Mouse (Mus musculus) gastrocnemius, postnatal 25 days (tissue): ENCODE data around the gene Fgf9. TPM values are rescaled to one million over a fixed set of nuclear protein-coding genes. Genes with fewer than 3 reads are reported as not detected.

Experiments used
- DNase-seq: peaks from one replicate; pipeline ENCODE4 v3.0.0; 2022
- total RNA-seq, 2 experiments: library from RNA; stranded (reverse); gene quantifications; 1 replicate in 1 of 2; 2 replicates in 1 of 2; pipeline ENCODE4 v1.2.3; 2021

The Fgf9 gene
- total RNA-seq, 2 experiments from 2014 or later, result 0.64 to 1.6 TPM

DNA sequence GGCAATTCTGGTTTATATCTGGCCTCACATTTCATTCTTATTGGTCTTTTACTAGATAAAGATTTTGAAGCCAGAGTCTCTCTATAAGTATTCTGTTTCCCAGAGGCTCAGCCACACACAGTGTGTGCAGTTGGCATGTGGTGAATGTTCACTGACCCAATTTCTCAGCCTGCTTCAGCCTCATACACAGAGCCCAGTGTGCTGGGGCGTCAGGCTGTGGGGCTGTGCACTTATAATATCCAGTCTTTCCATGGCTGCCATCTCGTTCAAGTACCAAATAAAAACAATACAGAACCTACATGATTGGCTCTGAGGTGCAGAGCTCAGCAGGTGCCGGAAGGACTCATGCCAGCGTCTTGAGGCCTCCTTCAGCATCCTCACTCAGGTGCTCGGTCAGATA is 19.1 kb downstream of the Fgf9 start:
- no peak for DNase-seq

DNA sequence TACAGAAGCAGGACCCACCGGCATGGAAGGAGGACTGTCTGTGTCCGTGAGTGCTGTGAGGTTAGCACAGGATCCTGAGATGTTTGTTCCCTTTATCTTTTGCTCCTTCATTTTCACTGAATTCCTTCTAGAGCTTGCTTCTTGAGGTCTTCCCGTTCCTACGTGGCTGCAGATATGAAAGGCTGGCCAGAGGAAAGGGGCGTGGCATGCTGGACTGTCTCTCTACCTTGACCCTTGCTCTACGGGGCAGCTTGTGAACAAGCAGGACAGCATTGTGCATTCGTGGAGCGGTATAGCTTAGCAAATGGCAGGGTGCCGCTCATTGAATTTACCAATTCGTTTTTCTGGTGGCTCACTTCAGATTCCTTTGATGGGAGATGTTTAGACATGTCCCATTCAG is 21.0 kb downstream of the Fgf9 start:
- DNase-seq, result no peak

DNA sequence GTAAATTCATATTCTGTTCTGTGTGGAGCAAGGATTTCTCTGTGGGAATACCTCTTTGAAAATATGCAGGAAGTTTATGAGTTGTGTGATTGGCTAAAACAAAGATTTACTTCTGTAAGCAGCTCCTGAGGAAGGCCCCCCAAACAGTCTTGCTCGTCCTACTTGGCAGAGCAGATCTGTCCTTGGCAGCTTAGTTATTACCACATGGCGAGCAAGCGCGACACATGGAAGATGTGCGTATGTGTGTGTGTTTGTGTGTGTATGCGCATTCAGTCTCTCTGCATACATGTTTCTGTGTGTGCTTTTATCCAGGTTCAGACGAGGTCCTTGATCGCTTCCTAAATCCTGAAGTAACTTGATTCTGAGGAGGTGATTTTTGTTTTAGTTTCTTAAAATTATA is 29.3 kb downstream of the Fgf9 start:
- DNase-seq, result no peak

DNA sequence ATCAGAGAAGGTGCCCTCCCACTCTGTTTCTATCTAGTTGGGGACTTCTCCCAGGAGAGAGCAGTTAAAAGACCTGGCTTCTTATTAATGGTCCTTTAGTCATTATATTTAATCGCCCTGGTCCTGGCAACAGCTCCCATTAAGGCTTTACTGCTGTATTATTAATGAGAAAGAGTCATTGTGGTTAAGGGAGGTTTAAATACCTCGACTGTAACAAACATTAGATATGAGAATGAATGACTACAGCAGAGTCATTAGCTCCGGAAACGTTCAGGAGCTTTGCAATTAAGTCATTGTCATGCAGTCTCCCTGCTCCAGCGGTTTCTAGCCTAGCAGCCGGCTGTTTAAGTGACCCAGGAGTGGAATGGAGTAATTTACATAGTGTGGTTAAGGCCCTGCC is 31.0 kb downstream of the Fgf9 start:
- no peak for DNase-seq

DNA sequence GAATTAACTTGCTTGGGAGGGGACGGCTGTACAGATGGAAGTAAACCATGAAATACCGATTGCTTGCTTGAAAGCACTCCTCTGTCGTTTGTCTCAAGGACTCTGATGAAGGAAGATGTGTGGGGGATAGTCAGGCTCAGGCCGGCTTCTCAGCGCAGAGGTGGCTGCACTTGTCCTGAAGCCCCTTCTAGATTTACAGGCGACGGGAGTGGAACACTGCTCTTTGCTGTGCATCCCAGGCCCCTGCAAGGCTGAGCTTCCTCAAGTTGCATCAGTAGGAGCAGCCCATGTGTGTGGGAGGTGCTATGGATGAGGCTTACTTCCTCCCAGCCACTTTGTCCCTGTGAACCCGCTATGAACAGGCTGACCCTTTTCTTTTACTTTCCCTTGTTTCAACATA is 33.9 kb downstream of the Fgf9 start:
- DNase-seq, result no peak

DNA sequence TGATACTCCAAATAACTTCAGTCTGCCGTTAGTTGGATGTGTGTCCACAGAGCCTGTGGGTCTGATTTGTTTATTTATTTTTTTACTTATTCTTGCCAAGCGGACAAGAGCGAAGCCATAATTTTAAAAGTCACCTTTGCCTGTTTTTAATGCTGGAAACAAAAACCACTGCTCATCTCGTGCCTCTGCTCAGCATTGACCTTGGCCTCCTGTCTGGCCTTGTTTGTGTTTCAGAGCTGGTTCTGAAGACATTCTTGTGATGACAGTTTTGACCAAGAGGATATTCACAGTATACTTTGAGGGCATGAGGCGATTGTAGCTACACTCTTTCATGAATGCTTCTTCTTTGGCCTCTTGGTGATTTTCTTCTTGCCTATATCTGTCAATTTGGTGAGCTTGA is 35.2 kb downstream of the Fgf9 start:
- DNase-seq, result no peak

DNA sequence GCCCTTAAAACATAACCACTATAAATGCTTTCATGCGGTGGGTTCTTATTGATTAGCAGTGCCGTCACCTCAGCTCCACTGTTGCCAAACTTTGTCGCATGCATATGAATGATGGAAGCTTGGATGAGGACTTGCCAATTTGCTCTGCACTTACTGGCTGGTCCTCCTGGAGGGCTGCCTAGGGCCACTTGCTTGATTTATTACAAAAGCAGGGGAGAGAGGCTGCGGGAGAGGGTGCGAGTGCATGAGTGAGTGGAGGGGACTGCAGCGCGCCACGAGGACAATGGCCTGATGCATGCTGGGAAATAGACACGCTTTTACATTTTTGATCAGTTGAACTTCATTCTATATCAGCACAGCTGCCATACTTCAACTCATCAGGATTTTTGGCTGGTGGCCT is 39.3 kb downstream of the Fgf9 start:
- no peak for DNase-seq

DNA sequence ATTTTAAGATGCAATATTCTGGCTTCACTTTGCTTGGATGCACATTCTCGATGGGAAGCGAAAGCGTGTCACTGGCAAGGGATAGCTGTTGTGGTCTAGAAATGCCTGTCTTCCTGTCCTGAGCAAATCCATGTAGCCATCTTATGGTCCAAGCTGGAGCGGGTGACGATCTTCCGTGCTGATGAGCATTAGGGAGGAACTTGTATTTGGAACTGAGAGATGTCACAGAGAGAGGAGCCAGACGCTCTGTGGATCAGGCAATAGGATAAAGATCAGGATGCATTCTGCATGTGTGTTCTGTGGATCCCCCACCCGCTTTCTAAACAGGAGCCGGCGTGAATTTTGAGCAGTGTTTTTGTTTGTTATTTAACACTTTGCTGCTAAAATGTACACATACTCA is 41.2 kb downstream of the Fgf9 start:
- DNase-seq, result no peak

DNA sequence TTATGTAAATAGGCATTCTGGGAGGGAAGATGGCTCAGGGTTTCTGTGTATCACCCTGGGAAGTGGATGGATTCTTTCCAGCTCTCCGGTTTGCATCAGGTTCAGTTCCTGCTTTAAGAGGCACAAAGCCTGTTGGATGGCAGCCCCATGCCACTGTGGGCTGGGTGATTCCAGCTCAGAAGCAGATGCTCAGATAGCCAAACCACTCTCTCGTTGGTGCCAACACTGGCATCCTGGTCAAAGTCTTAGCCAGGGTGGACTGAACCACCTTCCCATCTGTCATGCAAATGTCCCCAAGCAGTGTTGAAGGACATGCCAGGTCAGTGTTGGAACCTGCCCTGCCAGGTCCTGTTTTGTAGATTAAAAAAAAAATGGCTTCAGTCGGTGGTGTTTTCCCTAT is 42.0 kb downstream of the Fgf9 start:
- DNase-seq, result no peak

DNA sequence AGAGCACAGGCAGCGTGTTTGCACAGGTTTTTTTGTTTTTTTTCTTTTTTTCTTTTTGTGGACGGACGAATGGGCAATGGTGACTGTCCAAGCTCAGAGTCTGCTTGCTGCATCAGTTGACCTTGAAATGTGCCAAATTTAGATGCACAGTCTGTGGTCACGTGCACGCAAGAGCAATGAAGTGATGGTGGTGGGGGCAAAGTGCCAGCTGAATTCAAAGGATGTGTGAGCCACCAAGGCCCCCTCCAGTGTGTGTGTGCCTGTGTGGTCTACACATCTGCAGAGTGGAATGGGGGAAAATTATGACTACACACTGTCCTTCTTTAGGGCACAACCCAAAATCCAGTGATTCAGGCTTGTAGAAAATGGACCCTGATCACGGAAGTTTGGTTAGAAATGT is 42.8 kb downstream of the Fgf9 start:
- no peak for DNase-seq

DNA sequence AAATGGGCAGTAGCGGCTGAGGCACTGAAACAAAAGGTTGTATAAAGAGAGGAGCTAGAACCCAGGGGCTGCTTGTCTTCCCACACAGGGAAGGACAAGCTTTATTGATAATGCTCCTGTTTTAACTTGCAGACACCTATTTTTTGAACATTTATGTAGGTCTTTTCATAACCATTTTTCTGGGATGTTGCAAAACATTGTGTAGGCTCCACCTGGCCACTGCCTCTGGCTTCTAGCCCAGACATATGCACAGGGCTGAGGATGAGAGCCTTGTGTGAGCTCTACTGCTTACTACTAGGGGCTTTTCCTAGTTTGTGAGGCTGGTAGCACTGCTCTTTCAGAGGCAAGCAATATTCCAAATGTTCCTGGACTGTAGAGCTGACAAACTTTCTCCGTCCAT is 43.8 kb downstream of the Fgf9 start:
- DNase-seq, result no peak

DNA sequence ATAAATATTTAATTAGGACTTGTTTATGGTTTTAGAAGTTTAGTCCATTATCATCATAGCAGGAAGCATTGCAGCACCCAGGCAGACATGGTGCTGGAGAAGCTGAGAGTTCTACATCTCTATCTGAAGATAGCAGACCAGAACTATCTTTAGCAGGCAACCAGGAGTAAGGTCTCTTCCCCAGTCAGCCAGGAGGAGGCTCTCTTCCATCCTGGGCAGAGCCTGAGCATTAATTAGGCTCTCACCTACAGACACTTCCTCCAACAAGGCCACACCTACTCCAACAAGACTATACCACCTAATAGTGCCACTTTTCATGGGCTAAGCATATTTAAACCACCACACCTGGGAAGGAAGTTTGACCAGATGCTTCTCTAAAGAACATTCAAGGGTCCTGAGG is 54.3 kb downstream of the Fgf9 start:
- no peak for DNase-seq

DNA sequence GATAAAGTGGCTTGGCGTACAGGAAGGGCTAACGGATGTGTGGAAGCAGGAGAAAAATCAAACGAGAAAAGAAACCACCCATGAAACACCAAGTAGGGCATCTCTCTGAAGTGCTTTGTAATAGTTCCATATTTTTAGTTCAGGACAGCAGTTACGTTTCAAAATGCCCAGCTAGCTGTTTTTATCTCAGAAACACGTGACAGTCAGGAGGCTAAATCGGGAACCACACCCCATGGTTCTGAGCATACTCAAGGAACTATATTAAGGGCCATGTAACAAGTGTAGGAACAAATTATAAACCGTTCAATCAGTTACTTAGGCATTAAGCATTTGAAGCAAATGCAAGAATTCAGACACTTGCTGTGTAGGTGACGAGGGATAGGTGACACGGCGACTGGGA is 56.2 kb downstream of the Fgf9 start:
- no peak for DNase-seq

DNA sequence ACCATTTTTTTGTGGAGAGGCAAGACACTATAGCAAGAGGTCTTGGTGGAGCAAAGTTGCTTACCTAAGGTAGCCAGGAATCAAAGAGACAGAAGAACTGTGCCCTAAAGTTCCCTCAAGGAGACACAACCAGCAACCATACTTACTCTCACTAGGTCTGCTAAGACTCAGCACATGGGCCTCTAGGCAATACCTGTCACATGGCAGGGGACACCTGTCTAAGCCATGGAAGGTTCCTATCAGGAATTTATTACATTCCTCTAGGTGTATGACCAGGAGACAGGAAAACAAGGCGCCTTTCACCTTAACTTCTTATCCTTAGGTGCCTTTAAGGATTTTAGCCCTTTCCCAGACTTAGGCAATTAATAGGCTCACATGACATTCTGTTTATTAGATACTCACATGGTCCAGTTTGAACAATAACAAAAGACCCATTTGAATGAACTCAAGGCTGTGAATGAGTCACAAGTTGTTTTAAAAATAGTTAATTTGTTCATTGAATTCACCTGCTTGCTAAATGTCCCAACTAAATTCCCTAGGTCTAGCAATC is 69.2 kb downstream of the Fgf9 start:
- no peak for DNase-seq

DNA sequence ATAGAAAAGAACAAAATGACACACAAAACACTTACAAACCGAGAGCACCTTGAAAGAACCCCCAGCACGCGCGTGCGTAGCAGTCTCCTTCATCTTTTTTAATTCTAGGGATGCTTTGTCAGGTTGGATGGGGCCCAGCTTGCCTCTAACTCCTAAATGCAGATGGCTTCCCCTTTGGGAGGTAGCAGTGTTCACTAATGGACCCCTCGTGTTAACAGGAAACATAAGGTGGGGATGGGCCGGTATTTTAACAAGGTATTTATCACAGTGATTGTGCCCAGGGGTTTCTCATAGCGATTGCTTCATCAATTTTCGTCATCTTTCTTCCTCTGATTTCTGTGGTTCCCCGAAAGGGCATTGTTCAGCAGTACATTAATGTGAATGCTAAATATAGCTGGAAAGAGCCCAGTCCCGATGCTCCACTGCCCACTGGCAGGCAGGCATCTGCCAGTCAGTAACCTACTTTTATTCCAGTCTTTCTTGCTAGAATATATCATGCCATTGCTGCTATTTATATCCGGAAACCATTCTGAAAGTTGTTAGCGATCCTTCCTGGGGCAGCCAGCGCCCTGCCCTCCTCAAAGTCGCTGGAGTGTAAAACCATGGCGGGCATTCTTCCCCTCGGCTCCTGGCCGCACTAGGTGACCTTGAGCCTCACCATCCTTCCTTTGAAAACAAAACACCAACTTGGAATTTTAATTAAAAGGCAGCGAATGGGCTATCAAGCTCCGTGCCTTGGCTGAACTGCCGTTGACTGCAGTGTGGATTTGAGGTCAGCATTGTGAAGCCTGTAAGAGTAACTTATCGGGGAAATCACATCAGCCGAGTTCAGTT is 79.5 kb downstream of the Fgf9 start:
- DNase-seq, result no peak

DNA sequence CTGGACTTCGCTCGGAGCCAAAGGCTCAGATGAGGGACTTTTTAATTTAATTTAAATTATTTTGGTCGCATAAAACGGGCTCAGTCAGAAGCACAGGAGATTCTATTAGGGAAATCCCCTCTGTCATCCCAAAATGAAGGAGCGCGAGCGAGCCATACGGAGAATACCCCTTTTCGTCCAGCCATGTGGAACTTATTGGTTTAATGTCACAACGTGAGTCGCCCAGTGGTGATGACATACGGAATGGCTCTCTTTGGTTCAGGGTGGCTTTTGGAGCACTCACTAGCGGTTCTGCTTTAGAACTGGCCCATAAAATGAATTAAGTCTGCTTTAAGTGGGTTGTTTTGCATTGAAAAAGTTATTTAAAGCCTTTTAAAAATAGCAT is 80.1 kb downstream of the Fgf9 start:
- DNase-seq, result no peak

DNA sequence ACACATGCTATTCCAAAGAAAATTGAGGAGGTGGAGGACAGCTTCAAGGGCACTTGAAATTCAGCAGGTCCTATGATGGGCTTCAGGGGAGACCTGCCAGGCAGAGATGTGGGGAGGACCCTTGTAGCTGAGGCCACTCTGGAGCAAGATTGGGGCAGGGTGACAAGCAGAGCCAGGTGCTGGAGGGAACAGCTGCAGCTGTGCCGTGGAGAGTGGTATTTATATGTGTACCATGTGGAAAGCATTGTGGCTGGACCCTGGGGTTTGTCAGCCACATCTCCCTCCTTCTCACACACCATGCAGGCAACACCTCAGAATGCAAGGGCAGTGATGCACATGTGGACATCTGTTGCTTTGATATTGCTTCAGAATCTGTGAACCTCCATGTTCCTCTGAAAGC is 81.8 kb downstream of the Fgf9 start:
- DNase-seq, result no peak

DNA sequence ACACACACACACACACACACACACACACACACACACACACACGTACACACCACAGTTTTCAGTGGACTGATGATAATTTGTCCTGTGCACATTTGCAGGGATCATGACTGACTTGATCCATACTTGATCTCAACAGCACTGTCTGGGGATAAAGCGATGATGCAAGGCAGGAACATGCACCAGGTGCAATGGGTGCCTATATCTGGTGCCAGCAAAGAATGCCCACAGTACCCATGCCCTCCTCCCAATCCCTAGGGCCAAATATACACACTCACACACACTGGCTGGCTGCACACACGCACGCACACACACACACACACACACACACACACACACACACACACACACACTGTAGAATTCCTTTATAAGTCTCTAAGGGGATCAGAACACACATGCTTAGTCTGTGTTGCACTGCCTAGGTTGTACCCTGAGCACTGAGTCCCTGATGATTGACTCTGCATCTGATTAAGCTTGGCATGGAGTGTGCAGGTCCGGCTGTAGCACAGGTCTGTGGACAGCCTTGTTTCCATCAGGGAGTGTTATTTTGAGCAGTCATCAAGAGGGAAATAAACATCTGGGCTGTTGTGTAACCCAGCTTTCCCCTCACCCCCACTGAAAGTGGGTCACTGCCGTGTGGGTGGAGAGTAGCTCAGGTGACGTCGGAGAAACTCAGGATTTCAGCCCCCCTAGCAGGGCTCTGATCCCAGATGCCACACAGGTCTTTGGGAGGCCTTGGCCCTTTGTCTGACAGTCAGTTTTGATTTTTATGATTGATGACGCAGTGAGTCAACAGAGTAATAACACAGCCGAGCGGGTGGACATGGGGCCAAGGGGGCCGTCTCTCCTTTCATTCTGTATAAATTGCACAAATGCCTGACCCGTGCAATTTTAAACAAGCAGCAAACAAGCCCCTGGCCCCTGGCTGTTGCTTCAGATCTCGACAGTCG is 83.4 kb downstream of the Fgf9 start:
- DNase-seq, result no peak

DNA sequence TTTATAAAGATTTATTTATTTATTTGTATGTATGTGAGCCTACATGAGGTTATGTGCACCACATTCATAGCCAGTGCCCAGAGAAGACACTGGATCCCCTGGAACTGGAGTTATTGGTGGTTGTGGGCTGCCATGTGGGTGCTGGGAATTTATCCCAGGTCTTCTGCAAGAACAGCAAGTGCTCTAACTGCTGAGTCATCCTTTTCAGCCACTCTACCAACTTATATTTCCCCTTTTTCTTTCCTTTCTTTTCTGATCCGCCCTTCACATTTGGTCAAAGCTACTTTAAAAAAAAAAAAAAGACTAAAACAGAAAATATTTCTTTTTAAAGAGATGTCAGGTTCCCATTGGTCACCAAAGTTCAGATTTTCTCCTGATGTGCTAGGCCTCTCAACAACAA is 90.3 kb downstream of the Fgf9 start:
- DNase-seq, result no peak
